ENCODE assay signal across 10 mouse cellular contexts in genomic region chr10:81351678-81352291, GRCm38 (mm10). TPM values are rescaled to one million over a fixed set of nuclear protein-coding genes. Genes with fewer than 3 reads are reported as not detected.
DNase-seq lines count a peak whose midpoint lies in the region; ATAC-seq and TF ChIP-seq lines count a peak whose summit lies in the region.
"Had no signal": no experiment of that assay in that cellular context is flagged by ENCODE, and none has a peak within 500 bp of the region (broad histone marks: within the 10 kb centered on the region; RNA-seq: fewer than 3 reads in every experiment).

No protein-coding gene starts in this region.

- peak overlapping the region; percentile 41 for H3K27ac ChIP-seq in heart, embryonic 11.5 days (ENCODE audit: low read depth, low read length)
- H3K27ac ChIP-seq in heart, embryonic 10.5 days, result no peak overlapping the region
- peak overlapping the region; percentile 86 for H3K27ac ChIP-seq in MEL (ENCODE audit: control insufficient read depth, low read depth, low read length)
- no peak overlapping the region for H3K27ac ChIP-seq in limb, embryonic 13.5 days
- H3K27ac ChIP-seq: embryonic facial prominence, embryonic 12.5 days; neural tube, embryonic 12.5 days had no signal

- H3K4me3 ChIP-seq in heart, embryonic 11.5 days (ENCODE audit: low read depth, low read length), result no peak overlapping the region
- H3K4me3 ChIP-seq in heart, embryonic 10.5 days, result no peak overlapping the region
- peak overlapping the region; percentile 62 to 77 for H3K4me3 ChIP-seq in MEL (ENCODE audit: control insufficient read depth in 1 of 2, insufficient read depth in 1 of 2, low read depth in 2 of 2, low read length in 2 of 2)
- no peak overlapping the region for H3K4me3 ChIP-seq in limb, embryonic 13.5 days
- H3K4me3 ChIP-seq: embryonic facial prominence, embryonic 12.5 days; neural tube, embryonic 12.5 days had no signal

- peaks cover 4% of the 10 kb centered on the region; the same call in 1 of the 2 replicates for H3K79me2 ChIP-seq in MEL (ENCODE audit: control insufficient read depth, insufficient read depth, low read length, poor library complexity)

- H3K4me2 ChIP-seq in heart, embryonic 11.5 days, result peak overlapping the region; percentile 47
- no peak overlapping the region for H3K4me2 ChIP-seq in limb, embryonic 13.5 days (replicated peaks)

- peaks cover 34% of the 10 kb centered on the region for H3K4me1 ChIP-seq in heart, embryonic 11.5 days (ENCODE audit: control insufficient read depth, insufficient read depth, low read length)
- H3K4me1 ChIP-seq in heart, embryonic 10.5 days, result peaks cover 65% of the 10 kb centered on the region
- H3K4me1 ChIP-seq in MEL (ENCODE audit: control insufficient read depth in 1 of 2, insufficient read depth in 2 of 2, low read length in 2 of 2), result peaks cover 8 to 23% of the 10 kb centered on the region in 2 experiments; a peak in 3 of 4 replicates
- H3K4me1 ChIP-seq in limb, embryonic 13.5 days, result peaks cover 33% of the 10 kb centered on the region

- TF ChIP-seq POLR2A in MEL (IDR thresholded peaks at IDR 0.05; ENCODE audit: control insufficient read depth in 1 of 2, insufficient read depth in 1 of 2, low read depth in 1 of 2, low read length in 2 of 2, poor library complexity in 1 of 2), result peak in 1 of 2 experiments; percentile 71; a peak in 2 of 4 replicates

- TF ChIP-seq RAD21 in MEL (IDR thresholded peaks at IDR 0.05; ENCODE audit: low read depth, low read length), result no peak

- no peak for ATAC-seq in heart, embryonic 11.5 days (replicated peaks; ENCODE audit: insufficient number of reproducible peaks, low FRiP score, low TSS enrichment)
- ATAC-seq in limb, embryonic 13.5 days (ENCODE audit: low FRiP score, low read depth), result no peak

- no peaks in the 10 kb centered on the region for H3K27me3 ChIP-seq in heart, embryonic 11.5 days (ENCODE audit: control insufficient read depth, insufficient read depth, low read length)
- H3K27me3 ChIP-seq in heart, embryonic 10.5 days (ENCODE audit: insufficient read depth, poor library complexity, severe bottlenecking), result peaks cover 9% of the 10 kb centered on the region; the same call in 1 of the 2 replicates
- H3K27me3 ChIP-seq in MEL (ENCODE audit: control insufficient read depth in 1 of 2, insufficient read depth in 2 of 2, low read length in 2 of 2), result no peaks in the 10 kb centered on the region
- peaks cover 9% of the 10 kb centered on the region for H3K27me3 ChIP-seq in limb, embryonic 13.5 days
- no peaks in the 10 kb centered on the region for H3K27me3 ChIP-seq in splenic B cell, adult 2 months (ENCODE audit: control insufficient read depth, insufficient read depth, low read length, poor library complexity, severe bottlenecking)

- peaks cover 11% of the 10 kb centered on the region; the same call in 1 of the 2 replicates for H3K36me3 ChIP-seq in heart, embryonic 11.5 days (ENCODE audit: control insufficient read depth, insufficient read depth, low read length)
- peaks cover 18% of the 10 kb centered on the region for H3K36me3 ChIP-seq in heart, embryonic 10.5 days
- peaks cover 0 to 21% of the 10 kb centered on the region in 2 experiments; a peak in 2 of 4 replicates for H3K36me3 ChIP-seq in MEL (ENCODE audit: control insufficient read depth in 1 of 2, insufficient read depth in 2 of 2, low read length in 2 of 2)
- peaks cover 15% of the 10 kb centered on the region for H3K36me3 ChIP-seq in limb, embryonic 13.5 days
- H3K36me3 ChIP-seq in splenic B cell, adult 2 months (ENCODE audit: control insufficient read depth, insufficient read depth, low read length, poor library complexity, severe bottlenecking), result no peaks in the 10 kb centered on the region; the same call in 1 of the 2 replicates

- TF ChIP-seq CTCF in MEL (IDR thresholded peaks at IDR 0.05 in 2 of 3, conservative IDR thresholded peaks at IDR 0.05 in 1 of 3; ENCODE audit: control insufficient read depth in 1 of 3, insufficient read depth in 1 of 3, low read depth in 2 of 3, low read length in 3 of 3, poor library complexity in 1 of 3, severe bottlenecking in 1 of 3), result no peak

- 15% methylated on average over 9 of the region's 9 CpGs for WGBS in heart, embryonic 11.5 days (ENCODE audit: insufficient replicate concordance)
- 18% methylated on average over 9 of the region's 9 CpGs for WGBS in heart, embryonic 10.5 days
- WGBS in limb, embryonic 13.5 days, result 16% methylated on average over 9 of the region's 9 CpGs

- peak; percentile 76 to 82 for TF ChIP-seq EP300 in MEL (IDR thresholded peaks at IDR 0.05; ENCODE audit: low read depth in 1 of 2, low read length in 2 of 2)

- no peak for DNase-seq in heart, embryonic 10.5 days (ENCODE audit: low spot score)
- peak; percentile 95 for DNase-seq in MEL (ENCODE audit: low read depth, low spot score)
- DNase-seq in splenic B cell, adult 2 months (ENCODE audit: low read depth, low spot score), result peak; percentile 59
- DNase-seq in layer of hippocampus, postnatal 10 days (ENCODE audit: low spot score in 2 of 2), result no peak
- DNase-seq in layer of hippocampus, adult 9-11 months, result no peak
- DNase-seq in kidney, adult 11 months, result no peak

- no peaks in the 10 kb centered on the region for H3K9me3 ChIP-seq in heart, embryonic 11.5 days (replicated peaks; ENCODE audit: control insufficient read depth, low read length)
- H3K9me3 ChIP-seq in heart, embryonic 10.5 days, result no peaks in the 10 kb centered on the region
- H3K9me3 ChIP-seq in MEL (replicated peaks; ENCODE audit: insufficient read depth, low read length), result no peaks in the 10 kb centered on the region
- no peaks in the 10 kb centered on the region for H3K9me3 ChIP-seq in limb, embryonic 13.5 days
- H3K9me3 ChIP-seq: embryonic facial prominence, embryonic 12.5 days; neural tube, embryonic 12.5 days had no signal

- peak overlapping the region; percentile 54; the same call in 1 of the 2 replicates for H3K9ac ChIP-seq in heart, embryonic 11.5 days (ENCODE audit: low read depth, low read length)
- peak overlapping the region; percentile 82 for H3K9ac ChIP-seq in MEL (ENCODE audit: control insufficient read depth, low read depth, low read length, poor library complexity, severe bottlenecking)
- H3K9ac ChIP-seq in limb, embryonic 13.5 days, result peak overlapping the region; percentile 25; the same call in 1 of the 2 replicates
- H3K9ac ChIP-seq: neural tube, embryonic 12.5 days had no signal

TF ChIP-seq in MEL, 35 proteins besides CTCF, POLR2A, EP300 and RAD21 (continues in another document):
- TF ChIP-seq POLR2AphosphoS5 (IDR thresholded peaks at IDR 0.05; ENCODE audit: borderline replicate concordance, low read depth, low read length) (no peak), TBP (IDR thresholded peaks at IDR 0.05; ENCODE audit: low read depth, low read length) (peak; percentile 94), MAZ (IDR thresholded peaks at IDR 0.05; ENCODE audit: low read depth, low read length) (peak; percentile 85), MEF2A (IDR thresholded peaks at IDR 0.05; ENCODE audit: extremely low read depth, insufficient replicate concordance, low read depth, low read length, poor library complexity, severe bottlenecking) (no peak)

RNA-seq across cellular contexts. Expression of gene Hmg20b, which starts 1.5 kb away (rescaled TPM):
- polyA plus RNA-seq in heart, embryonic 11.5 days (2014; fragmentation: Nextera tagmentation; extraction: Ambion mirVana), result 102 and 107 TPM in 2 replicates
- polyA plus RNA-seq in heart, embryonic 10.5 days (2016; fragmentation: Nextera tagmentation; extraction: Ambion mirVana), result 100 and 109 TPM in 2 replicates
- total RNA-seq in MEL (2012; rRNA removed), result 22.8 and 27.0 TPM in 2 replicates
- polyA plus RNA-seq in MEL (2012; ENCODE audit: insufficient read depth in 1 of 2, insufficient read length in 2 of 2, low read depth in 1 of 2, low replicate concordance in 2 of 2, missing spikeins in 1 of 2), result 10 to 100 TPM in 1 of 2 experiments, not detected in 1; 92.7 TPM
- polyA plus RNA-seq in limb, embryonic 13.5 days (2015; fragmentation: Nextera tagmentation; extraction: Ambion mirVana), result 106 and 109 TPM in 2 replicates
- 10 to 100 TPM; 25.1 to 30.9 TPM for total RNA-seq in layer of hippocampus, postnatal 10 days (2021)

RNA-seq across cellular contexts. Expression of gene Mfsd12, which starts 5.5 kb away (rescaled TPM):
- polyA plus RNA-seq in heart, embryonic 11.5 days (2014; fragmentation: Nextera tagmentation; extraction: Ambion mirVana), result 4.6 and 4.7 TPM in 2 replicates
- polyA plus RNA-seq in heart, embryonic 10.5 days (2016; fragmentation: Nextera tagmentation; extraction: Ambion mirVana), result 10.3 and 12.8 TPM in 2 replicates
- 17.9 and 29.0 TPM in 2 replicates for total RNA-seq in MEL (2012; rRNA removed)
- polyA plus RNA-seq in MEL (2012; ENCODE audit: insufficient read depth in 1 of 2, insufficient read length in 2 of 2, low read depth in 1 of 2, low replicate concordance in 2 of 2, missing spikeins in 1 of 2), result 10 to 100 TPM in 1 of 2 experiments, not detected in 1; 22.5 TPM
- 12.2 and 13.6 TPM in 2 replicates for polyA plus RNA-seq in limb, embryonic 13.5 days (2015; fragmentation: Nextera tagmentation; extraction: Ambion mirVana)
- 10 to 100 TPM; 37.0 to 40.8 TPM for total RNA-seq in layer of hippocampus, postnatal 10 days (2021)

RNA-seq across cellular contexts. Expression of gene Gipc3, which starts 8.7 kb away (rescaled TPM):
- polyA plus RNA-seq in heart, embryonic 11.5 days (2014; fragmentation: Nextera tagmentation; extraction: Ambion mirVana), result not detected in 2 replicates
- polyA plus RNA-seq in heart, embryonic 10.5 days (2016; fragmentation: Nextera tagmentation; extraction: Ambion mirVana), result not detected in 2 replicates
- total RNA-seq in MEL (2012; rRNA removed), result not detected in 2 replicates
- polyA plus RNA-seq in MEL (2012; ENCODE audit: insufficient read depth in 1 of 2, insufficient read length in 2 of 2, low read depth in 1 of 2, low replicate concordance in 2 of 2, missing spikeins in 1 of 2), result not detected
- 0.06 TPM in 1 of 2 replicates, not detected in the other for polyA plus RNA-seq in limb, embryonic 13.5 days (2015; fragmentation: Nextera tagmentation; extraction: Ambion mirVana)
- 1 to 10 TPM in 1 of 2 experiments, under 1 TPM in 1; 0.94 to 1.2 TPM for total RNA-seq in layer of hippocampus, postnatal 10 days (2021)
- polyA plus RNA-seq: embryonic facial prominence, embryonic 12.5 days; neural tube, embryonic 12.5 days had no signal

RNA-seq across cellular contexts. Expression of gene 4930404N11Rik, which starts 13.8 kb away (rescaled TPM):
- polyA plus RNA-seq in heart, embryonic 11.5 days (2014; fragmentation: Nextera tagmentation; extraction: Ambion mirVana), result 0.23 and 0.67 TPM in 2 replicates
- 1.1 and 1.4 TPM in 2 replicates for polyA plus RNA-seq in heart, embryonic 10.5 days (2016; fragmentation: Nextera tagmentation; extraction: Ambion mirVana)
- 6.7 and 12.1 TPM in 2 replicates for total RNA-seq in MEL (2012; rRNA removed)
- 1 to 10 TPM in 1 of 2 experiments, not detected in 1; 3.1 TPM for polyA plus RNA-seq in MEL (2012; ENCODE audit: insufficient read depth in 1 of 2, insufficient read length in 2 of 2, low read depth in 1 of 2, low replicate concordance in 2 of 2, missing spikeins in 1 of 2)
- 0.97 and 1.0 TPM in 2 replicates for polyA plus RNA-seq in limb, embryonic 13.5 days (2015; fragmentation: Nextera tagmentation; extraction: Ambion mirVana)
- total RNA-seq in layer of hippocampus, postnatal 10 days (2021), result under 1 TPM; 0.57 to 0.74 TPM

RNA-seq across cellular contexts. Expression of gene Tbxa2r, which starts 23.3 kb away (rescaled TPM):
- polyA plus RNA-seq in heart, embryonic 11.5 days (2014; fragmentation: Nextera tagmentation; extraction: Ambion mirVana), result 10.9 and 11.2 TPM in 2 replicates
- polyA plus RNA-seq in heart, embryonic 10.5 days (2016; fragmentation: Nextera tagmentation; extraction: Ambion mirVana), result 10.8 and 15.6 TPM in 2 replicates
- 0.13 TPM in 1 of 2 replicates, not detected in the other for total RNA-seq in MEL (2012; rRNA removed)
- under 1 TPM in 1 of 2 experiments, not detected in 1; 0.31 TPM for polyA plus RNA-seq in MEL (2012; ENCODE audit: insufficient read depth in 1 of 2, insufficient read length in 2 of 2, low read depth in 1 of 2, low replicate concordance in 2 of 2, missing spikeins in 1 of 2)
- polyA plus RNA-seq in limb, embryonic 13.5 days (2015; fragmentation: Nextera tagmentation; extraction: Ambion mirVana), result 5.2 and 7.8 TPM in 2 replicates
- total RNA-seq in layer of hippocampus, postnatal 10 days (2021), result 1 to 10 TPM; 1.9 to 2.9 TPM

Comparison
In these comparisons a context has a peak if more than half of its experiments do, and no peak if none do; other contexts are left out.
1. H3K27ac ChIP-seq: peak in heart, embryonic 11.5 days (single experiment) and MEL (single experiment); none in heart, embryonic 10.5 days (single experiment) and limb, embryonic 13.5 days (single experiment).
2. H3K4me3 ChIP-seq: peak in MEL (2 of 2); none in heart, embryonic 11.5 days (single experiment), heart, embryonic 10.5 days (single experiment) and limb, embryonic 13.5 days (single experiment).
3. H3K9ac ChIP-seq: peak in every context shown above with its lines; median percentile 82 in MEL; 54 in heart, embryonic 11.5 days; 25 in limb, embryonic 13.5 days.
4. DNase-seq: peak in MEL (single experiment) and splenic B cell, adult 2 months (single experiment); none in heart, embryonic 10.5 days (single experiment), layer of hippocampus, postnatal 10 days (0 of 2), layer of hippocampus, adult 9-11 months (single experiment) and kidney, adult 11 months (single experiment).